Mouse (Mus musculus): ENCODE data around the gene Ncoa7. TPM values are rescaled to one million over a fixed set of nuclear protein-coding genes. Genes with fewer than 3 reads are reported as not detected.

The Ncoa7 gene
- 4.1 and 8.5 TPM in 2 replicates for polyA plus RNA-seq (2012; rRNA removed; ENCODE audit: low replicate concordance)

GRCm38 (mm10) chr10:30802681-30803586 is at the start of gene Ncoa7:
Ncoa7 (minus strand) TSS chr10:30803326.

GRCm38 (mm10) chr10:30842643-30843437 is 39.7 kb upstream of the Ncoa7 start, which contains the start of gene Hey2:
Hey2 (minus strand) TSS chr10:30842801.

GRCm38 (mm10) chr10:30629513-30629912 is 173.6 kb downstream of the Ncoa7 start, which contains the start of gene Hint3:
Hint3 (minus strand) TSS chr10:30629632.

GRCm38 (mm10) chr10:30600542-30600966 is 202.6 kb downstream of the Ncoa7 start, which contains the start of gene Trmt11:
Trmt11 (minus strand) TSS chr10:30600749.

Other genes starting within 250 kb of the Ncoa7 start
- gene Trmt11, start 202.6 kb downstream of the Ncoa7 start, polyA plus RNA-seq (2012; rRNA removed; ENCODE audit: low replicate concordance) = 1.1 and 1.2 TPM in 2 replicates
- 14.6 and 20.2 TPM in 2 replicates for gene Hint3, start 173.7 kb downstream of the Ncoa7 start, polyA plus RNA-seq (2012; rRNA removed; ENCODE audit: low replicate concordance)
- gene Hey2, start 39.5 kb upstream of the Ncoa7 start, polyA plus RNA-seq (2012; rRNA removed; ENCODE audit: low replicate concordance) = 3.3 and 8.2 TPM in 2 replicates